Mouse (Mus musculus) urinary bladder, adult 2 months (tissue): ENCODE measurements around the gene Txnip. TPM values are rescaled to one million over a fixed set of nuclear protein-coding genes. Genes with fewer than 3 reads are reported as not detected.
A peak's percentile ranks its signal among the peaks of the same experiment; 100 is the strongest.

ENCODE experiments used
- DNase-seq: peaks from one replicate; pipeline ENCODE4 v3.0.0; 2022; ENCODE audit warnings: low spot score
- polyA plus RNA-seq: library from polyadenylated mRNA; depleted of rRNA; stranded (reverse); fragments of >200 nt; gene quantifications from 2 replicates; pipeline ENCODE4 v1.2.3, GENCODE M21; 2012

Txnip gene
- polyA plus RNA-seq, 1 experiment, result 742 TPM

DNA sequence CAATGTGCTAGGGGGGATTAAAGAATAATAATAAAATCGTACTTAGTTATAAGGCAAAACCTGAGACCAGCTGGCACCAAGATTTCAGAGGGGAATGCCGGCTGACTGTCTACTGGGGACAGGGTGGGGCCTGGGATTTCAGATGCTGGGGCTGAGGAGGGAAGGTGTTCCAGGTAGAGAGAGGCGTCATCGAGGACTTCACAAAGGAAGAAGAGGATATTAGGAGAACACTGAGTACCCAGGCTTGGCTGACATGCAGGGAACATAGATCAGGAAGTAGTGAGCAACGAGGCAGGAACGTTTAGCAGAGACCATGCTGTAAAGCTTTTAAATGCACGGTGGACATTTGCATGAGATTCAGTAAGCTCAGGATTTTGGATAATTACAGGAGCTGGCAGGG, 5.9 kb upstream of the Txnip start:
- DNase-seq, result no peak

DNA sequence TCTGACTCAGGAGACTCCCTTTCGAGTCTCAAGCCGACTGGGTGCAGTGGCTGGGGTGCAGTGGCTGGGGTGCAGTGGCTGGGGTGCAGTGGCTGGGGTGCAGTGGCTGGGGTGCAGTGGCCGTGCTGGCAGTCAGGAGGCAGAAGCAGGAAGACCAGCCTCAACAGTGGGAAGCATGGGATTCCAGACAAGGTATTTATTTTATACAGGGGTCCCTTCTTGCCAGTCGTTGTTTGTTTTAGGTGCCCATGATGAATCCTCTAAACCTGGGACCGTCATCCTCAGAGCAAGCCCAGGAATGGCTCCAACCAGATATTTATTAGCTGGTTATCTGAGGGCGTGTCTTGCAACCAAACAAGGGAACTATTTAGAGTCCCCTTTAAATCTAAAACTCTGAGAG, 4.2 kb upstream of the Txnip start:
- DNase-seq, result no peak

GRCm38 (mm10) chr3:96554251-96554650, 3.5 kb upstream of the Txnip start:
- DNase-seq, result no peak

- DNase-seq, result peak; percentile 45
Observed at GRCm38 (mm10) chr3:96555041-96555596, 2.6 kb upstream of the Txnip start.

- no peak for DNase-seq
Observed at GRCm38 (mm10) chr3:96555999-96556614, 1.6 kb upstream of the Txnip start.

DNA sequence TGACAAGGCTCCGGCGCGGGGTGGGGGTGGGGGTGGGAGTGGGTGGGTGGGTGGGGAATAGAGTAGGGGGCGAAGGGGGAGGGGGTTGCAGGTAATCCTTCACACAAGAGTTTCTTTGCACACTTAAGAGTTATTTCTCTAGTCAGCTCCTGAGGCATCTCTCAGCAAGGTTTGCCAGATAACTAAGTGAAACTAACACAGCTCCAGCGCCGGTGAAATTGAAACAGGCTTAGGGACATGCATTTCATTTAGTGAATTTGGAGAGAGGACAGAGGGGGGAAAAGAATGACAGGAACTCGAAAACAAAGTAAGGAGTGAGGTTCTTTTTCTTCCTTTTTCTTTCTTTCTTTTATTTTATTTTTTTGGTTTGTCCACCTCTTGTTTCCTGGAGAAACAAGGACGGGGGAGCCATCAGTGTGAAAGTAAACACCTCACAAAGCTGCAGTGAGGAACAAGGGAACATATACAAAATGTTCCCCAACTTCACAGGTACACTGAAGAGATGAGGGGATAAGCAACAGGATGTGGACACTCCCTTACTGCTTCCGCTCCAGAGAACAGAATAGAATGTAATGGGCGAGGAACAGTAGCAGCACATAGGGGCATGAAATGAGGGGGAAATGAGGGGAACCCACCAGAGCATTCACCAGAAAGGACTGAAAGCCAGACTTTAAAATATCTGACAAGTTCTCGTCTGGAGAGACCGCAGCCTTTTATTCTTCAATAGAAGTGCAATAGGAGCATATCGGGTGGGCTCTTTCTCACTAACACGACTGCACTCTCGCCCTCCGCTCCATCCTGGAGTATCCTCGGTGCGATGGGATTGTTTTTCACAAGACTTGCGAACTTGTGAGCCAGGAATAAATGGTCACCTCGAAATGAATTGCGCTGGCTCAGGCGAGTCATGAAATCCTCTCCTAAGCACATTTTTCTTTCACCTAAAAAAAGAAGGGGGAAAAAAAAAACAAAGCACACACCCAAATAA, 814 bp upstream of the Txnip start:
- no peak for DNase-seq

DNA sequence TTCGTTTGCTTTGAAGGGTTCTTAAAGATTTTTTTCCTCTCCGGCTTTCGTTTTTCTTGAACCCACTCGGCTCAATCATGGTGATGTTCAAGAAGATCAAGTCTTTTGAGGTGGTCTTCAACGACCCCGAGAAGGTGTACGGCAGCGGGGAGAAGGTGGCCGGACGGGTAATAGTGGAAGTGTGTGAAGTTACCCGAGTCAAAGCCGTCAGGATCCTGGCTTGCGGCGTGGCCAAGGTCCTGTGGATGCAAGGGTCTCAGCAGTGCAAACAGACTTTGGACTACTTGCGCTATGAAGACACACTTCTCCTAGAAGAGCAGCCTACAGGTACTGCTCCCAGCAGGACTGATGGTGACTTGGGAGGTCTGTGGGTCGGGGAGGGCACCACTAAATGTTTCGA, 402 bp downstream of the Txnip start:
- no peak for DNase-seq

DNA sequence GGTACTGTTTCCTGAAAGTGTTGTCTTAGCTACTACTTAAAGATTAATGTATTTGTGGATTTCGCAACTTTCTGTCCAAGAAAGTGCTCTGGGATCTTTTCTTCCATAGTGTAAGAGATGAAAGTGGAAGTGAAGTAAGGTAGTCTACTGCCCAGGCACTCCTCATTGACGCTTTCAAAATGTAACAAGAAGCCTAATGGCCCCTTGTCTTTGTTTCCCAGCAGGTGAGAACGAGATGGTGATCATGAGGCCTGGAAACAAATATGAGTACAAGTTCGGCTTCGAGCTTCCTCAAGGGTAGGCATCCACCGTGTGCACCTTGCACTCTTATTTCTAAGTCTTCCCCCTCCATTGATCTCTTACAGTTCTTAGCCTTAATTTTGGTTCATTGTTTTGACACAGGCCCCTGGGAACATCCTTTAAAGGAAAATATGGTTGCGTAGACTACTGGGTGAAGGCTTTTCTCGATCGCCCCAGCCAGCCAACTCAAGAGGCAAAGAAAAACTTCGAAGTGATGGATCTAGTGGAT, 975 bp downstream of the Txnip start:
- no peak for DNase-seq

GRCm38 (mm10) chr3:96559398-96559910, 1.7 kb downstream of the Txnip start:
- DNase-seq, result no peak

DNA sequence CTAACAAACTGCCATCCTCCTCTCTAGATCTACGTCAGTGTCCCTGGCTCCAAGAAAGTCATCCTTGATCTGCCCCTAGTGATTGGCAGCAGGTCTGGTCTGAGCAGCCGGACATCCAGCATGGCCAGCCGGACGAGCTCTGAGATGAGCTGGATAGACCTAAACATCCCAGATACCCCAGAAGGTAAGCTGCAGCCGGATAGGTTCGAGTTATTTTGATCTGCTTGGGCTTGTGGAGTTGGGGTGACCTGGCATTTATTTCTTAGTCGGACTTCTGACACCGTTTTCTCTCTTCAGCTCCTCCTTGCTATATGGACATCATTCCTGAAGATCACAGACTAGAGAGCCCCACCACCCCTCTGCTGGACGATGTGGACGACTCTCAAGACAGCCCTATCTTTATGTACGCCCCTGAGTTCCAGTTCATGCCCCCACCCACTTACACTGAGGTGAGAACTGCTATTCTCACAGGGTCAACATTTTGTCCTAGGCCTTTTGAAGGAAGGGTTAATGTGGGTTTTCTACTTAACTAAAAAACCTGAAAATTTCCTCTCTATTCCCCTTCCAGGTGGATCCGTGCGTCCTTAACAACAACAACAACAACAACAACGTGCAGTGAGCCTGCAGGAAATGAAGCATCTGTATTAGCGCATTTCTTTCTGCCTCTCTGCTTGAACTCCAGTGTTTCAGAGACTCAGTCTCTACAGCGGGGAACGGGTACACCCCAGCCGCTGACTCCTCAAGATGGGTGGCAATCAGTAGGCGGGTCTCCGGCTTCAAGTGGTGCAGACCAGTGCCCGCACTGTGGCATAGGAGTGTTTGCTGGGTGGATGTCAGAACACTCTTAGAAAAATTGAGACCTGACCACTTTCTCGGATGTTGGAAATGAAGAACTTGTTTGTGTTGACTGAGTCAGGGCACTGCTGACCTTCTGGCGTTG, 2.4 kb downstream of the Txnip start:
- no peak for DNase-seq

DNA sequence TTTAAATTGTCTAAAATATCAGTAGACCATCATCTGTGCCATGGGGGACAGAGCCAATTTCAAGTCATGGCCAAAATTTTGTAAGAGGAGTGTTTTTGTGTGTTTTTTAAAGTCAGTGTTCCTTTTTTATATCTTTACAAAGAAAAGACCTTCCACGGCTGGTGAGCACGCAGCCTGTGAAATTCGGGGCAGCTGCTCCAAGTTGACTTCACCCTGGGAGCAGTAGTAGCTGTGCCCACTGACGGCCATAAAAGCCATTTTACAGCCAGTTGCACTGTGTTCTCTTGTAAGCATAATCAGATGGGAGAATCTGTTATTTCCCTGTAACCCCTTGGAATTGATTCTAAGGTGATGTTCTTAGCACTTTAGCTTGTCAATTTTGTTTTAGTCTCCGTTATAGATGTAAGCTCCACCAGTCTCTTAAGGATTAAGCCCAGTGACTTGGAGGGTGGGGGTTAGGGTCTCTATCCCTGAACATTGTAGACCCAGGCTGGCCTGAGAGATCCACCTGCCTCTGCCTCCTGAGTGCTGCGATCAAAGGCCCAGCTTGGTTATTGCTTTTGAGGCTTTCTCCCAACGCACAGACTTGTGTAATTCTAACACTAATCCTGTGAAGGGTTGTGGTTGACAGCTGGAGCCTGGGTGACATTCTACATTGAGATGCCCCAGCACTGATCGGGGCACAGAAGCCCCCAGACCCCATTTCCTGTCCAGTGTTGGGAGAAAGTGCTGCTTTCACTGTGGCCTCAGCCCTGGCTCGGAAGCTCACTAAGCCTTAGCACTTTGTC, 3.3 kb downstream of the Txnip start:
- no peak for DNase-seq

DNA sequence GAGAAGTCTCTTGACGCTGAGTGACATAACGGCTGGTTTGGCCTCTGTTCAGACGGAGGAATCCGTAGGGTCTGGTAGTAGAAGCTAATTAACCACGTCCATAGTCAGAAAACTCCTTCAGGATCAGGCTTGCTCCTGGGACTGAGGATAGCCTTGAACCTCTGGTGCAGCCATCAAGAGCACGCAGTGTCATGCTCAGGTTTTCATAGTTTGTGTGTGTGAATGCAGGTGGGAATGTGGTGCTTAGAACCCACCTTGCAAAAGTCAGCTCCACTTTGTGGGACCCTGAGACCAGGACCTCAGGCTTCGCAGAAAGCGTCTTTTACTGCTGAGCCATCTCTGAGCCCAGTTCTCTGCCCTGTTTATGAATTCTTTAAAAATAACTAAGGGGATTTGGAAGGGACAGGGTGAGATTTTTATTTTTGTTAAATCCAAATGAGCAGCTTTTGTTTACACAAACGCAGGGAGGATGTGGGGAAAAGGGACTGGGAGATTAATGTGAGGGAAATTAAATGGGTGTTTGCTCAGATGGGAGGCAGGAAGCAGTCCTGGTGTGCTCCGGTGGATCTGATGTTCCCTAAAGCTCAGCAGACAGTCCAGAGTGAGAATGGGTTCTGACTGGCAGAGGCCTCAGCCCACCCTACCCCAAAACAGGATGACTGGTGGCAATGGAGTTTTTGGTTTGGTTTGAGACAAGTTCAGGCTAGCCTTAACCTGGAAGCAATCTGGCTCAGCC, 4.4 kb downstream of the Txnip start:
- no peak for DNase-seq

- no peak for DNase-seq
Observed at GRCm38 (mm10) chr3:96563267-96563666, 5.5 kb downstream of the Txnip start.

DNA sequence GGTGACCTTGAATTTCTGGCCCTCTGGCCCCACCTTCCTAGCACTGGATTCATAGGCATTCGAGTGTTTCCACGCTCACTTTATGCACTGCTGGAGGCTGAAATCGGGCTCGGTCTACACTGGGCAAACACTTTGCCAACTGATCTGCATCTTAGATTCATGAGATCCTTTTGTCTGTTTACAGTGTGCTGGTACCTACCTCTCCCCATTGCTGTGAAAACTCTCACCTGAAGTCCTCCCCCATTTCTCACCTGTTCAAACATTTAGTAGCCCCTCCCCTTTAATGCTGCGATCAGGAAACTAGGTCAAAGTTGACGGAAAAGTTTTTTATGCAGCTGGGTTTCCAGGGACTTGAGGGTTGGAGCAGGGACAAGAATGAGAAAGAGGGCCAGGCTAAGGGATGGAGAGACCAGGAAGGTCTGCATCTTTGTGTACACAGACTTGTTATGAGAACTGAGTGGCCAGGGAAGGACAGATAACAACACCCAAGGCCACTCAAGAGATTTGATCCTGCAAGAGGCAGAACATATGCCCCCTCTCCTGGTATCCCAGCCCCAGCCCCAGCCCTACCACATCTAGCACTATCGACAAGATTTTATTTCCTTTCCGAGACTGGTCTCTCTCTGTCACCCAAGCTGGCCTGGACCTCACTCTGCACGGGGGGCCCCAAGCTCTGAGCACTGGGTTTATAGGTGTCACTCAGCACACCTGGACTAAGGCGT, 6.3 kb downstream of the Txnip start:
- no peak for DNase-seq

DNA sequence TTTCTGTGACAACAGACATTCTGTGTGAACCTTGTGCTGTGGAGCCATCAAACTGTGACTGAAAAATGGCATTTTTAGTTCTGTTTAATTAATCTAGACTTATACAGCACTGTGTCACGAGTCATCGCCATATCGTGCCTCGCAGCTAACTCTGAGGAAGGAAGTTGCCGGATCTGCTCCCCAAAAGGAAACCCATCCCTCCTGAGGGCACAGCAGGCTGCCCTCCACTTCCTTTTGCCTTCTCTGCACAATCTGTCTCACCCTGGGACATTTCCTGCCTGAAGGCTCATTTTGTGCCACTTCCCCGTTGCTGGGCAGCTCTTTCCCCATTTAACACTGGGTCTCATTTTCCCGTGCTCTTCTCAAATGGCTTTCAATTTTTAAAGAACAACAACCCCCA, 6.9 kb downstream of the Txnip start:
- no peak for DNase-seq

DNA sequence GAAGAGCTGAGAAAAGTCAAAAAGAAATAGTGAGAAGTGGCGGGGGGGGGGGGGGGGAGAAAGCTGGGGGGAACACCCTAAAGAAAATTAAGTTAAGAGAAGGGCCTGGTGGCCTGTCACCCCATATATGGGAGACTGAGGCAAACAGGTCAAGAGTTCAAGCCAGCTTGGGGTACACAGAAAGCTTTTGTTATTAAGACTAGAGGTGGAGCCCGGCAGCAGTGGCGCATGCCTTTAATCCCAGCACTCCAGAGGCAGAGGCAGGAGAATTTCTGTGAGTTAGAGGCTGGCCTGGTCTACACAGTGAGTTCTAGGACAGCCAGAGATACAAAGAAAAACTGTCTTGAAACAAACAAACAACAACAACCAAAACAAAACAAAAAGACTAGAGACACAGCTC, 7.3 kb downstream of the Txnip start:
- no peak for DNase-seq

DNA sequence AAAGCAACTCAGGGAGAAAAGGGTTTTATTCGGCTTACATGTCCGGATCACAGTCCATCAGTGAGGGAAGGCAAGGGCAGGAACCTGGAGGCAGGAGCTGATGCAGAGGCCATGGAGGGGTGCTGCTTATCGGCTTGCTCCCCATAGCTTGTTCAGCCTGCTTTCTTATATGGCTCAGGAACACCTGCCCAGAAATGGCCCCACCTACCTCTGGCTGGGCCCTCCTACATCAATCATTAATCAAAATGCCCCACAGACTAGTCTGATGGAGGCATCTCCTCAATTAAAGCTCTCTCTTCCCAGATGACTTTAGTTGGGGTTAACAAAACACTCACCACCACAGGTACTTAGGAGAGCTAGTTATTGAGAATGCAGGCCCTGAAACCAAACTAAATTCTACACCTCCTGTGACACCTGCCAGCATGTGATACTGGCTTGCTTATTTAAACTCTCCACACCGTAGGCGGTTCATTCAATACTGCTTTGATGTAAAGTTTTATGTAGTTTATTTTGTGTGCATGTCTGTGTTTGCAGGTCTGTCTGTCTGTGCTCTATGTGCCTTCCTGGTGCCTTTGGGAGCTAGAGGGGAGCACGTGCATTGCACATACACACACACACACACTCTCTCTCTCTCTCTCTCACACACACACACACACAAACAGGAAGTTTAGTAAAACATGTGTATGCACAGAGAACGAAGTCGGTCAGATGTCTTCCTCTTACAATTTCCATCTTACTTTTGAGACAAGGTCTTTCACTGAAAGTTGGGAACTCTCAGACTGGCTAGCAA, 9.1 kb downstream of the Txnip start:
- no peak for DNase-seq

GRCm38 (mm10) chr3:96568605-96569004, 10.8 kb downstream of the Txnip start:
- DNase-seq, result no peak
